Mouse (Mus musculus) ES-Bruce4 (cell line): ENCODE measurements around the gene Cox17.

Experiments used
- CTCF ChIP-seq: IDR thresholded peaks from one replicate; pipeline ENCODE4 v1.8.1; 2011; ENCODE audit warnings: low read depth, low read length
- EP300 ChIP-seq: IDR thresholded peaks from 2 replicates; pipeline ENCODE4 v1.6.1; 2011; ENCODE audit warnings: low read depth, low read length; ENCODE audit not compliant: insufficient read depth
- POLR2A ChIP-seq: IDR thresholded peaks from one replicate; pipeline ENCODE4 v1.8.1; 2011; ENCODE audit warnings: low read length; ENCODE audit not compliant: insufficient read depth

- no peak for TF ChIP-seq POLR2A
- no peak for TF ChIP-seq CTCF
- no peak for TF ChIP-seq EP300
These were observed 11.5 kb downstream of the Cox17 start for GRCm38 (mm10) chr16:38358256-38358812.
